Mouse (Mus musculus) forebrain, postnatal 0 days (tissue): ENCODE results near the gene Atp8a2. TPM values are rescaled to one million over a fixed set of nuclear protein-coding genes. Genes with fewer than 3 reads are reported as not detected.
A peak's percentile ranks its signal among the peaks of the same experiment; 100 is the strongest.

ENCODE experiments used
- ATAC-seq: fragments of 200-750 bp; cut with Nextera tagmentation; 2 replicates; pipeline ENCODE4 v1.8.0; 2017; ENCODE audit warnings: mild to moderate bottlenecking, moderate library complexity
- DNase-seq: peaks from one replicate; pipeline ENCODE4 v3.0.0-alpha.2; 2015
- H3K27ac ChIP-seq: fragments of 300-500 bp; sonication (generic); 2 replicates; pipeline ENCODE4 v1.5.1; 2014; ENCODE audit warnings: low read depth, mild to moderate bottlenecking, antibody characterized with exemption, low read length, moderate library complexity, mixed read lengths
- H3K27me3 ChIP-seq: fragments of 300-500 bp; sonication (generic); 2 replicates; pipeline ENCODE4 v1.6.1; 2014; ENCODE audit warnings: mild to moderate bottlenecking, low read length, mixed read lengths; ENCODE audit not compliant: insufficient read depth
- H3K36me3 ChIP-seq: fragments of 300-500 bp; sonication (generic); 2 replicates; pipeline ENCODE4 v1.6.1; 2014; ENCODE audit warnings: mild to moderate bottlenecking, moderate library complexity; ENCODE audit not compliant: insufficient read depth
- H3K4me1 ChIP-seq: fragments of 300-500 bp; sonication (generic); 2 replicates; pipeline ENCODE4 v1.6.1; 2014; ENCODE audit warnings: antibody characterized with exemption; ENCODE audit not compliant: insufficient read depth
- H3K4me2 ChIP-seq: fragments of 300-500 bp; sonication (generic); 2 replicates; pipeline ENCODE4 v1.6.1; 2014; ENCODE audit warnings: low read depth, mild to moderate bottlenecking, moderate library complexity
- H3K4me3 ChIP-seq: fragments of 300-500 bp; sonication (generic); 2 replicates; pipeline ENCODE4 v1.5.1; 2014; ENCODE audit warnings: low read depth, low read length, mixed read lengths
- H3K9ac ChIP-seq: fragments of 300-500 bp; sonication (generic); 2 replicates; pipeline ENCODE4 v1.6.1; 2014; ENCODE audit warnings: mild to moderate bottlenecking
- H3K9me3 ChIP-seq: fragments of 300-500 bp; sonication (generic); 2 replicates; pipeline ENCODE4 v1.6.1; 2016; ENCODE audit warnings: low read length
- CTCF ChIP-seq: sonication (generic); IDR thresholded peaks from 2 replicates; pipeline ENCODE4 v1.5.1; 2016; ENCODE audit warnings: antibody characterized with exemption, control low read depth, low read depth
- WGBS: fragments of 180-500 bp; shearing (Covaris S2); extraction: QIAGEN DNeasy Blood & Tissue Kit; methylation state at CpG from one replicate; pipeline ENCODE4 v1.1.7; 2014; 5-methylcytosine and 5-hydroxymethylcytosine counted together
- polyA plus RNA-seq: library from polyadenylated mRNA; unstranded; fragments of >200 nt; fragmentation: Nextera tagmentation; extraction: Ambion mirVana; gene quantifications from 2 replicates; pipeline ENCODE4 v1.2.1, GENCODE M21; 2015
- total RNA-seq: library from RNA; depleted of rRNA; stranded (reverse); fragments of >200 nt; gene quantifications from 2 replicates; pipeline ENCODE4 v1.2.3, GENCODE M21; 2014

The Atp8a2 gene
- total and polyA plus RNA-seq, 2 experiments from 2014 or later = 33.6 to 38.0 TPM

- TF ChIP-seq CTCF = no peak
- no peaks in the 10 kb centered on the region for H3K27me3 ChIP-seq
- DNase-seq (no peak), ATAC-seq (no peak)
- no peak overlapping the region for H3K9ac ChIP-seq
- H3K4me2 ChIP-seq = no peak overlapping the region
- no peak overlapping the region for H3K27ac ChIP-seq
- H3K36me3 ChIP-seq = no peaks in the 10 kb centered on the region
- H3K9me3 ChIP-seq = no peaks in the 10 kb centered on the region
- H3K4me3 ChIP-seq = no peak overlapping the region
- WGBS = 52% methylated on average over 5 of the region's 5 CpGs
- H3K4me1 ChIP-seq = peaks cover 15% of the 10 kb centered on the region
Measured at GRCm38 (mm10) chr14:59890818-59891217, 306.2 kb downstream of the Atp8a2 start.

GRCm38 (mm10) chr14:59890107-59890506 lies 306.9 kb downstream of the Atp8a2 start:
- DNase-seq = no peak
- WGBS = 81% methylated on average over 7 of the region's 7 CpGs

GRCm38 (mm10) chr14:59888446-59888845 lies 308.5 kb downstream of the Atp8a2 start:
- Histone ChIP-seq H3K4me1 (peaks cover 15% of the 10 kb centered on the region; the same call in 1 of the 2 replicates), H3K9ac (no peak overlapping the region), H3K36me3 (no peaks in the 10 kb centered on the region), H3K9me3 (no peaks in the 10 kb centered on the region), H3K4me2 (no peak overlapping the region), H3K4me3 (no peak overlapping the region), H3K27ac (no peak overlapping the region), H3K27me3 (no peaks in the 10 kb centered on the region)
- ATAC-seq = no peak
- no peak for TF ChIP-seq CTCF
- WGBS = 52% methylated on average over 1 of the region's 1 CpGs
- DNase-seq = no peak

More at GRCm38 (mm10) chr14:59890107-59890506, 306.9 kb downstream of the Atp8a2 start:
- H3K27ac ChIP-seq = no peak overlapping the region
- TF ChIP-seq CTCF = no peak
- no peak for ATAC-seq
- H3K4me3 ChIP-seq = no peak overlapping the region
- no peaks in the 10 kb centered on the region for H3K36me3 ChIP-seq
- H3K4me2 ChIP-seq = no peak overlapping the region
- H3K27me3 ChIP-seq = no peaks in the 10 kb centered on the region
- no peak overlapping the region for H3K9ac ChIP-seq
- H3K9me3 ChIP-seq = no peaks in the 10 kb centered on the region
- peaks cover 15% of the 10 kb centered on the region for H3K4me1 ChIP-seq

GRCm38 (mm10) chr14:59888046-59888445 lies 308.9 kb downstream of the Atp8a2 start:
- DNase-seq = no peak
- TF ChIP-seq CTCF = no peak
- Histone ChIP-seq H3K36me3 (no peaks in the 10 kb centered on the region), H3K4me2 (no peak overlapping the region), H3K9me3 (no peaks in the 10 kb centered on the region), H3K4me3 (no peak overlapping the region), H3K9ac (no peak overlapping the region), H3K4me1 (peaks cover 15% of the 10 kb centered on the region; the same call in 1 of the 2 replicates), H3K27me3 (no peaks in the 10 kb centered on the region), H3K27ac (no peak overlapping the region)
- WGBS = 66% methylated on average over 6 of the region's 6 CpGs
- 0 out of 2 replicates have a peak, but pooled peaks have one; percentile 17 for ATAC-seq

- DNase-seq = peak; percentile 90
- Histone ChIP-seq H3K27me3 (no peaks in the 10 kb centered on the region), H3K4me1 (peaks cover 15% of the 10 kb centered on the region; the same call in 1 of the 2 replicates), H3K9me3 (no peaks in the 10 kb centered on the region), H3K4me2 (no peak overlapping the region), H3K4me3 (no peak overlapping the region), H3K27ac (no peak overlapping the region), H3K9ac (no peak overlapping the region), H3K36me3 (no peaks in the 10 kb centered on the region)
- peak; percentile 90 for ATAC-seq
- TF ChIP-seq CTCF = no peak
- 17% methylated on average over 15 of the region's 15 CpGs for WGBS
Measured at GRCm38 (mm10) chr14:59887061-59887861, 309.7 kb downstream of the Atp8a2 start.

- H3K4me1 ChIP-seq = peaks cover 15% of the 10 kb centered on the region; the same call in 1 of the 2 replicates
- H3K36me3 ChIP-seq = no peaks in the 10 kb centered on the region
- H3K9ac ChIP-seq = no peak overlapping the region
- H3K4me3 ChIP-seq = no peak overlapping the region
- no peak overlapping the region for H3K27ac ChIP-seq
- no peak for TF ChIP-seq CTCF
- no peak for ATAC-seq
- no peaks in the 10 kb centered on the region for H3K9me3 ChIP-seq
- no peak for DNase-seq
- no peak overlapping the region for H3K4me2 ChIP-seq
- H3K27me3 ChIP-seq = no peaks in the 10 kb centered on the region
- 83% methylated on average over 10 of the region's 10 CpGs for WGBS
Measured at GRCm38 (mm10) chr14:59883517-59884069, 313.4 kb downstream of the Atp8a2 start.

- TF ChIP-seq CTCF = no peak
- H3K4me3 ChIP-seq = no peak overlapping the region
- H3K27ac ChIP-seq = no peak overlapping the region
- ATAC-seq (no peak), DNase-seq (no peak)
- no peaks in the 10 kb centered on the region for H3K27me3 ChIP-seq
- no peak overlapping the region for H3K4me2 ChIP-seq
- H3K4me1 ChIP-seq = no peaks in the 10 kb centered on the region
- no peaks in the 10 kb centered on the region for H3K9me3 ChIP-seq
- H3K36me3 ChIP-seq = no peaks in the 10 kb centered on the region
- no peak overlapping the region for H3K9ac ChIP-seq
- WGBS = 91% methylated on average over 3 of the region's 3 CpGs
Measured at GRCm38 (mm10) chr14:59880829-59881228, 316.1 kb downstream of the Atp8a2 start.
